Mouse (Mus musculus): Measurements from ENCODE around the gene Dio3.

Dio3 gene

GRCm38 (mm10) chr12:110278853-110279252 lies at the start of gene Dio3:
Dio3 (plus strand) TSS chr12:110279068.
- DNase-seq, result no peak

GRCm38 (mm10) chr12:110230296-110230695 lies 48.6 kb upstream of the Dio3 start:
- no peak for DNase-seq

DNA sequence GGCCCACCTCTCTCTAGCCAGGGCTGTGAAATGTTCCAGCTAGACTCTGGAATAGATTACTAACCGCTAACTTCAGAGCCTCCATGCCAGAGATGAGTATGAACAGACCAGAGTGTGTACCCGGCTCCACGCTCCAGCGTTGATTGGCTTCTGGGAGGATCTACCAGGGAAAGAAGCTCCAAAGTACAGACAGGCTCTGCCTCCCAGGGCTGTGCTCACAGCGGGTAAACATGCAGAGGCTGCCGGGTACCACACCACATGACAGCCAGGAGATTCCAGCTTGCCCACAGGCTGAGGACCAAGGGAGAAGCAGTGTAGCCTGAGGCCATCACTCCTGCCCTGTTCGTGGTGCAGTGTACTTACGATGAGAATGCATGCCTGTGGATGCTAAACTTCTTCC lies 48.1 kb upstream of the Dio3 start:
- DNase-seq, result no peak

DNA sequence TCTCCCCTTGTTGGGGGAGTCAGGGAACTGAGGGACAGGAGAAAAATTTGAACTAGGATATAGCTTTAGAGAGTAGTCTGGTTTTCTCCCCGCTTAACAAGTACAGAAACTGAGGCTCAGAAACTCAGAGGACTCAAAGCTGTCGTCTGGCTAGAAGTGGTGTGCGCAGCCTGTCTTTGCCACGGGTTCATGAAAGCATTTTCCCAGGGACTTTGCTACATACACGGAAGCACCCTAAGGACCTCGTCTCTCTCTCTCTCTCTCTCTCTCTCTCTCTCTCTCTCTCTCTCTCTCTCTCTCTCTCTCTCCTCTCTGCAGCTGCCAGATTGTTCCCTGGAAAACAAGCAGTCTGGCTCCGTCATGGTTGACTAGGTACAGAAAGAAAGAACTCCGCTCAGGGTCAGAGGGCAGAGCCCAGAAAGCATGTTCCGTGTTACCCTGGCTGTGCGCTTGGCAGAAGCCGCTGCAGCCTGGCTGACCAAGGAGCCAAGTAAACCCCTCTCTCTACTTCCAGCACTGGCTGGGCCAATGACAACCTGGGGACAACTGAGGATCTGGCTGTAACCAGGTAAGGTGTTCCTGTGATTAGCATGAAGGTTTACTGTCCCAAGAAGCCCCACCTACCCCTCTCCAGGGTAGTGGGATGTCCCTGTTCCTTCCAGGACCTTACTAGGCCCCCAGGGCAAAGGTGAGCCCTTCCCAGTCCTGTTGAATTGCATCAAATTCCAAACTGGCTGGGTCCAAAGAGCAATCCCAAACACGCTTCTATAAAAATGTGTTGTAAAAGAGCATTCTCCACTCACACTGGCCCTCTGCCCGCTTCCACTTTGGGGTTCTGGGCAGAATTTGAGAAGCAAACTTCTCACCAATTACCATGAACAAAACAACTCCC lies 46.9 kb upstream of the Dio3 start:
- DNase-seq, result no peak

DNA sequence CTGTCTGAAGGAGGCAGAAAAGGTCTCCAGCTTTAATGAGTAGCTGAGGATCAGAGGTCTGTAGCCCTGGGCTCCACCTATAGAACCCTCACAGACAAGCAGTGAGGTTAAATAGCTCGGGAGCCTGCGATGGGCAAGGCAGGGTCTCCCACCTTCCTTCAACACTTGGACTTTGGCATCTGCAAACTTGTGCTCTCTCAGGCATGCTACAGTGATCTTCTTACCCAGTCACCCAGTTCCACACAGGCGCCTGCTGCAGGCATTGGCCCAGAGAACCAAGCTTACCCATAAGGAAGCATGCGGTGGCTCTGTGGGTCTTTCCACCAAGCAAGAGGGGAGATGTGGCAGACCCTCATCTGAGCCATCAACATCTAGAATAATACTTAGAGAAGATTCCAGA lies 43.0 kb upstream of the Dio3 start:
- no peak for DNase-seq

DNA sequence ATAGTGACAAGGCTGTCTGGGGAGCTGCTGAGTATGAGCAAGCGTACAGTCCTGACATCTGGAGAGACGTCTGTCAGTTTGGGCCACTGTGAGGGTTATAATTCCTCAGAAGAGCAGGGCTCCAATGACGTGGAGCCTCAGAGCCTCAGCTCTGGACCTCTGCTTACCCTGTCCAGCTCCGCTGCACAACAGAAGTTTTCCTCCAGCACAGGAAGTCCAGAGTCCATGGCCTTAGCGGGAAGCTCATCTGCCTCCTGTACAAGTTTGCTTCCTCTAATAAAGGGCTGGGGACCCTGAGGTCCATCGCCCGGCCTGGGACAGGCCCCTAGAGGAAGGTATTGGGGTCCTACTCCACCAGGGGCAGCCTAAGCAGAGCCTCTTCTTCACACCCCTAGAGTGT lies 41.8 kb upstream of the Dio3 start:
- DNase-seq, result no peak

DNA sequence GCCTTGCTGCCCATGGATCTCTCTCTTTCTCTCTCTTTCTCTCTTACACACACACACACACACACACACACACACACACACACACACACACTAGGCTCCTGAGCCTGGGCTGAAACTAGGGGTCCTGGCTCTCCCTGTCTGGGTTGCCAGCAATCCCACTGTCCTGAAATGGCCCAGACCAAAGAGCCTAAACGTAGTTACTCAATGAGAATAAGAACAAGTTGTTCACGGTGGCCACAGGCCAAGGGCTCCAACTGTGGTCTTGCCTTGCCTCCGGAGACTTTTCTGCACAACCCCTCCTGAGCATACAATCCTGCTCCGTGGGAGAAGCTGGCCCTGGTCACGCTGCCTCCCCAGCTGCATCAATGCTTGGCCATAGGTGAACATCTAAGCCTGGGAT lies 39.5 kb upstream of the Dio3 start:
- no peak for DNase-seq

DNA sequence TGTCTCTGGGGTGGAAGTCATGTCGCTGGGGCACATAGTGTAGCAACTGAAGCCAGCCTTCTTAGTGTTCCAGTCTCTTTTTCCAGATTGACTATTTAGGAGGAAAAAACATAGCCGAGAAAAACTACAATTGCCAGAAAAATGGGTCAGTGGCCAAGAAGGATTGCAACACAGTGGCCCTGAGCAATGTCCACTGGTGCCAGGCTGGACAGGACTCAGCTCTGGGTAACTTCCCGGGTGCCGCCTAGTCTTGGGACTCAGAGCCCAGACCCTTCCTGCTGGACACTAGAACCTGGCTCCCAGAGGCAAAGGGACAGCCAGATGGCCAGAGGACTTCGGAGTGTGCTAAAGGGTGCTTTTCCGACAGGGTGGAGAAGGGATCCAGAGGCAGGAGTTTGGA lies 34.3 kb upstream of the Dio3 start:
- DNase-seq, result no peak

DNA sequence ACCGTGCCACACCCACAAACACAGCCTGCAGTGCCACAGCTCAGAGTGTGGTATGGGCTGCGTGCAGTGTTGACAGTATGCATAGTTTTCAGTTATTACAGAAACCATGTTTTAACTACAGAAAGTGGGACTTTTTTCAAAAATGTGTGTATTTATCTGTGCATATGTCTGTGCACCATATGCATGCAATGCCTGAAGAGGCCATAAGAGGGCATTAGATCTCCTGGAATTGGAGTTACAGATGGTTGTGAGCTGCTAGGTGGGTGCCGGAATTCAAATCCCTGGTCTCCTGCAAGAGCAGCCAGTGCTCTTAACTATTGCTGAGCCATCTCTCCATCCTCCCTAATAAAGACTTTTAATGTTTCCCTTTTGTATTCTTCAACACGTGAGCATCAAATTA lies 33.4 kb upstream of the Dio3 start:
- no peak for DNase-seq

GRCm38 (mm10) chr12:110252163-110252575 lies 26.7 kb upstream of the Dio3 start:
- DNase-seq, result no peak

GRCm38 (mm10) chr12:110255731-110256130 lies 23.1 kb upstream of the Dio3 start:
- DNase-seq, result no peak

DNA sequence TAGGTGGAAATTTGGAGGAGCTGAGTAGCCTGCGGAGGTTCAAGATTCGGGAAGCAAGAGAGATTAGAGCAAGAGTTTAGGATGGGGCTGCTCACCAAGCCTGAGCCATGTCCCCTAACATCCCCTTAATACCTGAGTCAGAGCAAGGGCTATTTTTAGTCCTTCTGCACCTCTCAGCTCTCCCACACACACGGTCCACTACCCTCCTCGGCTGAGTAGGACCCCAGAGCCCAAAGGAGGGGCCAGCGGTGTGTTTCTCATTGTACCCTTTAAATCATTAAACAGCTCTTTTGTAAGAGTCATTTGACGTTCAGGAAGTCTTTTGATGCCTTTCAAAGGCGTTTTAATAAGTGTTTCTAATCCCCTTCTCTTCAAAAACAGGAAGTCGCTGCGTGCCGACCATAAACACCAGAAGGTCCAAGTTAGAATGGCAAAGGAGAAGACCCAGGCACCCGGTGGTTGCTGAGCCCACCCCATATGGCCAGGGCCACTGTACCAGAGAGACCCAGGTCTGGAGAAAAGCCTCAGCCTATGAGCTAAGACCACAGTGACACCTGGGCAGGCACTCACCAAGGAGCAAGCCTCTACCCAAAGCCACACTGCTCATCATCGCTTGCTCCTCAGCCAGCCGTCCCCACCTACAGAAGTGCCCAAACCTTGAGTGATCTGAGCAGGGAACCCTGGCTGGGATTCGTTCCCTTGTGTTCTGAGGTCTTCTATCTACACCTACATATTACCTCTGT lies 22.2 kb upstream of the Dio3 start:
- no peak for DNase-seq

DNA sequence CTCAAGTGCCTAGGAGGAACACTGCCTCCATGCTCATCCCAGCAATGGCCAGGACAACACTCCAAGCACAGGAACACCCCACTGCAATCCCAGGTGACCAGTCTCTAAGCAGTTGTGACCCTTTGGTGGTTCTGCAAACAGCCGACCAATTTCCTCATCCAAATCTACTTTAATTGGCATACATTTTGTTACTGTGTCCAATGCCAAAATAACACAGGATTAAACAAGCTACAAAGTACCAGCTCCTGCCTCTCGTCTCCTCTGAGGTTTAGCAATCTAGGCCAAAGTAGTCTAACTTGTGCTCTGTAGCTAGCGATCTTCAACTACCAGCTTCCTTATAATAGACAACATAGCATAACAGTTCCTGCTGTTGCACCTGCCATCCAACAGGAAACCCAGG lies 10.6 kb upstream of the Dio3 start:
- DNase-seq, result no peak

GRCm38 (mm10) chr12:110269686-110270085 lies 9.2 kb upstream of the Dio3 start:
- no peak for DNase-seq

DNA sequence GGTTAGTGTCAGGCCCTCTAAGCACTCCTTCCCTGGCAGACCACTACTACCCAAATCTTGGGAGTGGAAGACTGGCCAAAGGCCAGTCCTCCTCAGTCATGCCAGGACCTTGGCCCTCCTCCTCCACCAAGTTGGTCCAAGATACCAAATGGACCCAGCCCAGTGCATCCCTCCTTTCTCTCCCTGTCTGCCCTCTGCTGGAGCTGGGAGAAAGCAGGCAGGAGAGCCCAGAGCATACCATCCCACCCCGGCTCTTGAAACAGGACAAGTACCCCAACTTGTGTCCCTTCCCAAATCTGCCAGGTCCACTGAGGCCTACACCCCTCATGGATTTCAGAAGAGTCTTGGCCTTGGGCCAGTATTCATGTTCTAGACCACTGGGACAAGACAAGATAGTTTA lies 2.8 kb upstream of the Dio3 start:
- no peak for DNase-seq

DNA sequence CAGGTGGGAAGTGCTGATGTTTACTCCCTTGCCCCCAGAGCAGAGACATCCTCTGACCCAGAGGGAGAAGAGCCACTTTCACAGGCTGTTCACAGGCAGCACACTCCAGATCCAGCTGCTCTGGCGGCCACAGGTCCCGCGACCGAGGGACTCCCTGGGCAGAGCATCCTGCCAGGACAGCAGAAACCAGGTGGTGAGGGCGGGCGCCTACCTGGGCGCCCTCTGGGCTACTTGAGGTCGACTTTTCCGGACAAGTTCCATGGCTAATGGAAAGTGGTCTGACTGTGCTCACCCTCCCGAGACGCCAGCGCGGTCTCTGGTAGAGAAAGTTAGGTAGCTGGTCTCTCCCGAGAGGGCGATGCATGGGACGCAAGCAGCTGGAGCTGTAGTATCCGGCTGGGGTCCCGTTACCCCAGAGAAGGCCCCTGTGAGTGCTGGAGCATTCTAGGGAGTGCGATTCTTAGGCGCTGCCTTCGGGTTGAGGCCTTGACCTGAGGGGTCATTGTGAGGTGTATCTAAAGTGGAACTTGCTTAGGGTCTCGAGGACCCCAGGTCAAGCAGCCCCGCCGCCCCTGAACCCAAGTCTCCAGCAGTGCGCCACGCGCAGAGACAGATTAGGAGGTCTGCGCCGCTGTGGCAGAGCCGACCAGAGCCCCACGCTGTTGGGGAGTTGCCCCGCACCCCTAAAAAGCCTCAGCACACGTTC lies 1.5 kb upstream of the Dio3 start:
- DNase-seq, result no peak

- no peak for DNase-seq
These were observed 932 bp upstream of the Dio3 start for GRCm38 (mm10) chr12:110277965-110278307.

GRCm38 (mm10) chr12:110280373-110280772 lies 1.5 kb downstream of the Dio3 start:
- no peak for DNase-seq

DNA sequence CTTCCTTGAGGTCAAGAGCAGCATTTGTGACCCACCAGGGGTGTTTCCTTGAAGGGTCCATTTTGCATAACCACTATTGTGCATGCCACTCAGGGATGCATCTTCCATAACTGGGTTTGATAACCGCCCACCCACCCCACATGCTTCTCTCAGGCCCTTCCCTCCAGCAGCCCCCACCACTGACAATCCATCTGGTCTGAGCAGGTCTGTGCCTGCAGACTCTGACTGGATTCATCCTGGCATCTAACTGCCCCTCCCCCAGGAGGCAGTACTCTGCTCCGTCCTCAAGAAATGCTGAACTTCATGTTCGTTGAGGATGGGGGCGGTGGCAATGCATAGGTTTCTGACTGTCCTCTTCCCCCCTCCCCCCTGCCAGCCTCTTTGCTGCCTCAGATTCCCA lies 4.9 kb downstream of the Dio3 start:
- no peak for DNase-seq

GRCm38 (mm10) chr12:110292816-110293215 lies 13.9 kb downstream of the Dio3 start:
- DNase-seq, result no peak

- DNase-seq, result no peak
These were observed 16.0 kb downstream of the Dio3 start for GRCm38 (mm10) chr12:110294891-110295290.

DNA sequence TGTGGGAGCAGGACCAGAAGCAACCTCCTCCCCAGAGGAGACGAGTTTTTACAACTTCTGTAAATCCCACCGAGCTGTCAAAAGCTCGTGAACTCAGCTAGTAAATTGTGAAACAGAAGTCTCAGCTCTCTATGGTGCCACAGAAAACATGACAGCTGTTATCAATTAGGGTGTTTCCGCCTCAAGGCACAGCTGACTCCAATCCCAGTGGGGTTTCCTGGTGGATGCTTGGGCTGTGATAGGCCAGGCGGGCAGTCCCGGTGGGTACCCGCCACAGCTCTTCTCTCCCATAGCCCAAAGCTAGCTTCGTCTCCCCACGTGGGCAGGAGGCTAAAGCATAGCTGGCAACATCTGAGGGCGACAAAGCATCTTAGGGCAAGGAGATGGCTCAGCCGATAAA lies 19.8 kb downstream of the Dio3 start:
- DNase-seq, result no peak

- no peak for DNase-seq
These were observed 40.8 kb downstream of the Dio3 start for GRCm38 (mm10) chr12:110319696-110320095.
